Mouse (Mus musculus): ENCODE results near the gene Ptprs. TPM values are rescaled to one million over a fixed set of nuclear protein-coding genes. Genes with fewer than 3 reads are reported as not detected.

The Ptprs gene
- polyA plus RNA-seq, 1 experiment: 688 TPM

DNA sequence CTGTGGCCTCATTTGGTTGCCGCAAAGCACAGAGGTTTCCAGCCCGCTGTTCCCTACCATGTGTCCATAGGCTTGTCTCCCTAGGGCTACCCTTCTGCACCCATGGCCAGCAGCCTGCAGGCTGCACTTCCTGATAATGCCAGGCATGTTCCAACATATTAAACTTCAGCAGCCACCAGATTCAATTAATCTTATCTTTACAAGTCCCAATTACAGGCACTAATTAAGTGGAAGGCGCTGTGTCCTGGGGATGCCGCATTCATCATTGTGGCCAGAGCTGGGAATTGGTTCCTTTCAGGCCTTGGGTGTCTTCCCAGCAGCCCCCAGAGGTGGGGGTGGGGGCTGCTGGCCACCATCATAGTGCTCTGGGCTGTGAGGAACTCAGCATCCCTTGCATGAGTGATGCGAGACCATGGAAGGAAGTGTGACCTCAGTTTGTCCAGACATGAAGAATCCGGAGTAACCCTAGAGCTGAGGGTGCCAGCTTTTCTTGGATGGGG lies 107.9 kb downstream of the Ptprs start:
- Histone ChIP-seq H3K27ac (ENCODE audit: insufficient read depth, low read length) (no peak overlapping the region), H3K4me3 (ENCODE audit: insufficient read depth, low read length) (no peak overlapping the region), H3K4me1 (ENCODE audit: control insufficient read depth, insufficient read depth, low read length) (peaks cover 30% of the 10 kb centered on the region)
- TF ChIP-seq CTCF (IDR thresholded peaks at IDR 0.05; ENCODE audit: extremely low read depth, insufficient read depth, low read length) (no peak), POLR2A (IDR thresholded peaks at IDR 0.05; ENCODE audit: extremely low read depth, insufficient read depth, low read length) (no peak)

- H3K4me1 ChIP-seq (ENCODE audit: control insufficient read depth, insufficient read depth, low read length): peaks cover 25% of the 10 kb centered on the region
- no peak for TF ChIP-seq CTCF (IDR thresholded peaks at IDR 0.05; ENCODE audit: extremely low read depth, insufficient read depth, low read length)
- no peak for TF ChIP-seq POLR2A (IDR thresholded peaks at IDR 0.05; ENCODE audit: extremely low read depth, insufficient read depth, low read length)
- no peak overlapping the region for H3K4me3 ChIP-seq (ENCODE audit: insufficient read depth, low read length)
- no peak overlapping the region for H3K27ac ChIP-seq (ENCODE audit: insufficient read depth, low read length)
These were observed 110.3 kb downstream of the Ptprs start for GRCm38 (mm10) chr17:56365791-56366673.

Other genes starting within 250 kb of the Ptprs start
- 23.3 and 24.1 TPM in 2 replicates for gene Fem1a, start 219.7 kb downstream of the Ptprs start, polyA plus RNA-seq (2012; rRNA removed)
- 4.2 and 4.8 TPM in 2 replicates for gene Ticam1, start 199.7 kb downstream of the Ptprs start, polyA plus RNA-seq (2012; rRNA removed)
- 8.4 and 10.1 TPM in 2 replicates for gene Plin3, start 183.6 kb downstream of the Ptprs start, polyA plus RNA-seq (2012; rRNA removed)
- gene Arrdc5, start 176.2 kb downstream of the Ptprs start, polyA plus RNA-seq (2012; rRNA removed): not detected in 2 replicates
- gene Uhrf1, start 173.2 kb downstream of the Ptprs start, polyA plus RNA-seq (2012; rRNA removed): 1.1 and 1.8 TPM in 2 replicates
- 43.5 and 45.0 TPM in 2 replicates for gene Kdm4b, start 150.4 kb downstream of the Ptprs start, polyA plus RNA-seq (2012; rRNA removed)
- gene Znrf4, start 35.9 kb upstream of the Ptprs start, polyA plus RNA-seq (2012; rRNA removed): not detected in 2 replicates
- gene Gm20219, start 77.9 kb upstream of the Ptprs start, polyA plus RNA-seq (2012; rRNA removed): 2.1 and 3.2 TPM in 2 replicates
- 93.0 and 110 TPM in 2 replicates for gene Safb2, start 108.1 kb upstream of the Ptprs start, polyA plus RNA-seq (2012; rRNA removed)
- gene Safb, start 108.3 kb upstream of the Ptprs start, polyA plus RNA-seq (2012; rRNA removed): 101 and 110 TPM in 2 replicates
- 145 and 159 TPM in 2 replicates for gene 2410015M20Rik, start 133.3 kb upstream of the Ptprs start, polyA plus RNA-seq (2012; rRNA removed)
- 1,005 and 1,019 TPM in 2 replicates for gene Rpl36, start 136.9 kb upstream of the Ptprs start, polyA plus RNA-seq (2012; rRNA removed)
- 78.3 and 82.5 TPM in 2 replicates for gene Lonp1, start 150.4 kb upstream of the Ptprs start, polyA plus RNA-seq (2012; rRNA removed)
- 2.6 and 2.7 TPM in 2 replicates for gene Catsperd, start 151.7 kb upstream of the Ptprs start, polyA plus RNA-seq (2012; rRNA removed)
- 104 and 107 TPM in 2 replicates for gene Ranbp3, start 196.8 kb upstream of the Ptprs start, polyA plus RNA-seq (2012; rRNA removed)
- gene Ndufa11, start 241.3 kb upstream of the Ptprs start, polyA plus RNA-seq (2012; rRNA removed): 332 and 357 TPM in 2 replicates
- gene Vmac, start 241.5 kb upstream of the Ptprs start, polyA plus RNA-seq (2012; rRNA removed): 16.7 and 18.2 TPM in 2 replicates

All from cortical plate, adult 2 months (tissue).